Mouse (Mus musculus) limb, embryonic 10.5 days (tissue): ENCODE results near the gene Jak3. TPM values are rescaled to one million over a fixed set of nuclear protein-coding genes. Genes with fewer than 3 reads are reported as not detected.
A peak's percentile ranks its signal among the peaks of the same experiment; 100 is the strongest.

Experiments
- DNase-seq: peaks from one replicate; pipeline ENCODE4 v3.0.0-alpha.2; 2017; ENCODE audit warnings: low spot score
- H3K27ac ChIP-seq: fragments of 300-500 bp; sonication (generic); 2 replicates; pipeline ENCODE4 v1.5.1; 2016; ENCODE audit warnings: mild to moderate bottlenecking
- H3K27me3 ChIP-seq: fragments of 300-500 bp; sonication (generic); 2 replicates; pipeline ENCODE4 v1.6.1; 2016; ENCODE audit warnings: low read depth, mild to moderate bottlenecking; ENCODE audit not compliant: poor library complexity, severe bottlenecking
- H3K36me3 ChIP-seq: fragments of 300-500 bp; sonication (generic); 2 replicates; pipeline ENCODE4 v1.6.1; 2016; ENCODE audit warnings: mild to moderate bottlenecking, moderate library complexity
- H3K4me1 ChIP-seq: fragments of 300-500 bp; sonication (generic); 2 replicates; pipeline ENCODE4 v1.6.1; 2016
- H3K4me3 ChIP-seq: fragments of 300-500 bp; sonication (generic); 2 replicates; pipeline ENCODE4 v1.5.1; 2016; ENCODE audit warnings: mild to moderate bottlenecking, moderate library complexity
- H3K9me3 ChIP-seq: fragments of 300-500 bp; sonication (generic); replicated peaks from 2 replicates; pipeline ENCODE4 v1.6.1; 2016; ENCODE audit warnings: mild to moderate bottlenecking
- WGBS: fragments of 180-500 bp; shearing (Covaris S2); methylation state at CpG from one replicate; pipeline ENCODE4 v1.1.7; 2016; 5-methylcytosine and 5-hydroxymethylcytosine counted together
- polyA plus RNA-seq: library from polyadenylated mRNA; unstranded; fragments of >200 nt; fragmentation: Nextera tagmentation; extraction: Ambion mirVana; gene quantifications from 2 replicates; pipeline ENCODE4 v1.2.1, GENCODE M21; 2016

Gene Jak3
- polyA plus RNA-seq, 1 experiment from 2014 or later: 4.6 TPM

DNA sequence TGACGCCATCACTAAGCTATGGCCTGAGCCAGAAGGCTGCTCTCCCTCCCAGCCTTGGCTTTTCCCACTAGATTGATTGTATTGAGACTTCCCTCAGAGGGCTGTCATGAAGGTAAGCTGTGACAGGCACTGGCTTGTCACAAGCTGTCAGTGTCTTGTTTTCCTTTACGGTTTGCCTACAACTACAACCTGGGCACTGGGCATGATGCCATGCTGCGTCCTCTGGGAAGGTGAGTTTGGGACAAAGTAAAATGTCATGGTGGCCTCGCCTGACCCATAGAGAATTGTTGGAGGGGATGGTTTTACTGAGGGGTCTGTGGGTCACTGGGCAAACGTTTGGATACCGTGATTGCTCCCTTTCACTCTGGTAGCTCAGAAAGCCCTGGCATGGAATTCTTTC is 37.8 kb upstream of the Jak3 start:
- Histone ChIP-seq H3K9me3 (no peaks in the 10 kb centered on the region), H3K27me3 (peaks cover 55% of the 10 kb centered on the region), H3K4me3 (no peak overlapping the region), H3K27ac (no peak overlapping the region), H3K36me3 (no peaks in the 10 kb centered on the region), H3K4me1 (peaks cover 12% of the 10 kb centered on the region)
- 74% methylated on average over 6 of the region's 6 CpGs for WGBS
- DNase-seq: no peak

DNA sequence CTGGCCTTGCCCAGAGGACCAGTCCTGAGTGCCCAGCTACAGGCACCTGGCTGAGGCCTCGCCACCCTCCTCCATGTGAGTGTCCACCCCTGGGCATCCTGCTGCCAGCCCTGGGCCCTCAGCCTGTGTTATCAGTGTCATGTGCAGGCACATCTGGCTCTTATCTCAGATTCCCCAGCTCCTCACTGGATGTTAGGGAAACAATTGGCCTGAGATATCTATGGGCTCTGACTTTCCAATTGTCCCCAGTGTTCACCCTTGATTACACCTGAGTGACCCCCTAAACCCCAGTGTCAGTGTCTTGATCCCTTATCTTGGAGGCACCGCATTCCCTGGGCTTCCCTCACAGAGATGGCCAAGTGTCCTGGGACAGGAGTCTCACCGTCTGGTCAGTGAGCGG is 36.8 kb upstream of the Jak3 start:
- H3K9me3 ChIP-seq: no peaks in the 10 kb centered on the region
- peaks cover 4% of the 10 kb centered on the region for H3K4me1 ChIP-seq
- no peaks in the 10 kb centered on the region for H3K36me3 ChIP-seq
- H3K4me3 ChIP-seq: no peak overlapping the region
- no peak overlapping the region for H3K27ac ChIP-seq
- 89% methylated on average over 4 of the region's 4 CpGs for WGBS
- H3K27me3 ChIP-seq: peaks cover 45% of the 10 kb centered on the region
- no peak for DNase-seq

DNA sequence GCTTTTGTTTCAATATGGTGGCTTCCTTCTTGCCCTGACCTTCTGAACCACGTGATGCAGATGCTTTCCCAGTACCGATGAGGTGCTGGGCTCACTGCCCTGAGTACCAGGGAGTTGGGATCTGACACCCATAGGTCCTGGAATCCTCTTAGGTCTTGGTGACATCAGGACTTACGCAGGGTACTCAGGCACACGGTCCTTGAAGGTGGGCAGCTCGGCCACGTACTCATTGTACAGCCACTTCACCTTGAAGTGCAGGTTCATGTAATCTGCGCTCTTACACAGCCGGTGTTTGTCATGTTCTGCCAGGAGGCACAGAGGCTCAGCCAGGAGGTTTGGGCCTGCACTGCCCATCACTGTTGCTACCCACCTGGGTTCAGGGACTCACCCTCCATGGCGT is 30.6 kb upstream of the Jak3 start:
- Histone ChIP-seq H3K27ac (no peak overlapping the region), H3K4me3 (no peak overlapping the region), H3K36me3 (no peaks in the 10 kb centered on the region), H3K9me3 (no peaks in the 10 kb centered on the region), H3K27me3 (peaks cover 3% of the 10 kb centered on the region; the same call in 1 of the 2 replicates), H3K4me1 (no peaks in the 10 kb centered on the region)
- no peak for DNase-seq
- 85% methylated on average over 9 of the region's 9 CpGs for WGBS

DNA sequence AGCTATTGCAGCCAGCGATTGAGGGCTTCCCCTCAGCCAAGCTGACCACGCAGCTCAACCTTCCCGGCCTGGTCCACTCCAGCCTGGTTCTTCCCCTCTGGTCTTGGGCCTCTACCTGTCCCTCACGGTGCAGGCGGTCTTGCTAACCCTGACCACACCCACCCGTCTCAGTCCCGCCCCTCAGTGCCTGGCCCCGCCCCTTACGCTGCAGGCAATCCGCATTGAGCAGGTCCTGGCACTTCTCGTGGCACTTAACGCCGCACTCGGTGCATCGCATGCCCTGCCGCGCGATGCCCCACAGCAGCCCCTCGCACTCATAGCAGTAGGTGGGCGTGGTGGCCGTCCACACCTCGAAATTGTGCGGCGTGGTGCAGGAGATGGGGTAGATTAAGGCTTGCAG is 21.5 kb upstream of the Jak3 start:
- WGBS: 2% methylated on average over 24 of the region's 24 CpGs
- Histone ChIP-seq H3K27me3 (peaks cover 92% of the 10 kb centered on the region), H3K36me3 (no peaks in the 10 kb centered on the region), H3K4me3 (peak overlapping the region; percentile 39), H3K4me1 (peaks cover 12% of the 10 kb centered on the region), H3K9me3 (no peaks in the 10 kb centered on the region), H3K27ac (no peak overlapping the region)
- DNase-seq: peak; percentile 56

DNA sequence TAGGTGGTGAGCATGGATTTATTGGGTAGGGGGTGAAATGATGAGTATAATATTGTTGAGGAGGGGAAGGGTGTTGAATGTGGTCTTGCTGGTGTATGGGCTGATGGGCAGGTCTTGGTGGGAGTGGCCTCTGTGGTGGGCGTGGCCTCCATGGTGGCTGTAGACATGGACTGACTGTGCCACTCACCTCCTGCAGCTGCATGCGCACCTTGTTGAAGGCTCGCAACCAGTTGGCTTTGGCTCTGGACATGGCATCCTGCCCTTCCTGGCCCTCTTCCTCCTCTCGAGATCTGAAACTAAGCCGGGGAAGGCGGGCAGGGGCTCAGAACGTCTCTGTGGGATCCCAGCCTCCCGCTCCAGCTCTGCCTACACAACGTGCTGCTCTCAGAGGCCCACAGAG is 18.3 kb upstream of the Jak3 start:
- 20% methylated on average over 9 of the region's 9 CpGs for WGBS
- Histone ChIP-seq H3K9me3 (no peaks in the 10 kb centered on the region), H3K4me3 (no peak overlapping the region), H3K4me1 (peaks cover 16% of the 10 kb centered on the region), H3K36me3 (no peaks in the 10 kb centered on the region), H3K27me3 (peaks cover 100% of the 10 kb centered on the region), H3K27ac (no peak overlapping the region)
- no peak for DNase-seq

DNA sequence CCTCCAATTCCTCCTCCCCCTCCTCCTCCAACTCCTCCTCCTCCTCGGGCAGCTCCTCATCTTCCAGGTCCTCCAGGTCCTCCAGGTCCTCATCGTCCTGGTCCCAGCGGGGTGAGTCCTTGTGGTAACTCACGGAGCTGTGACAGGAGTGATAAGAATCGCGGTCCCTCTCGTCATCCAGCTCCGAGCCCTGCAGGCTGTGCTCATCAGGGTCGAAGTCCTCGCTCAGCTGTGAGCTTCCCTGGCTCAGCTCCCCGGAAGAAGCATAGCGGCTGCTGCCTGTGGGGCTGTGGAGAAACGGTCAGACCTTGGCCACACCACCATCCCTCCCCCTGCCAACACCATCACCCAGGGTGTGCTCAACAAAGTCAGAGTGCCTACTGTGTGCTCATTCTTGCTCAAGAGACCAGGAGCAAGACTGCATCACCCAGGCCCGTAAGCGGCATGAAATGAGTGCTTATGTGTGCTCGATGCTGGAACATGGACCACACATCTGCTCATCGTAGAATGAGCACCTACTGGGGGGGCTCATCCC is 17.5 kb upstream of the Jak3 start:
- Histone ChIP-seq H3K4me3 (no peak overlapping the region), H3K9me3 (no peaks in the 10 kb centered on the region)
- DNase-seq: no peak

DNA sequence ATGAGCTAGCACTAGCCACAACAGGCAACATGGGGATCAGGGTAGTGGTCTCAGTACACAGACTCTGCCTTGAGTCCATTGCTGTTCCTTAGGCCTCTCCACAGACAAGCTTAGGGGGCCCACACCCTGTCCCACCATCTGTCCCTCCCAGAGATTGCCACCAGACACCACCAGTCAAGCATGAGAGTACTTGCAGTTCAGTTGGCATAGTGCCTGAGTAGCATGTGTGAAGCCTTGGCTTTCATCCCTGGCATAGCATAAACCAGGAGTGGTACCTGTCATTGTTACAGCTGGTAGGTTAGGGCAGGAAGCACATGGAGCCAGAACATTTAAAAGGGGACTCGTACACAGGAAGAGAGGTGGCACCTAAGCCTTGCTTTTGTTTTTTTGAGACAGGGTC is 16.3 kb upstream of the Jak3 start:
- no peak for DNase-seq
- H3K9me3 ChIP-seq: no peaks in the 10 kb centered on the region
- 68% methylated on average over 1 of the region's 1 CpGs for WGBS
- H3K4me1 ChIP-seq: peaks cover 12% of the 10 kb centered on the region
- no peak overlapping the region for H3K27ac ChIP-seq
- no peak overlapping the region for H3K4me3 ChIP-seq
- peaks cover 100% of the 10 kb centered on the region for H3K27me3 ChIP-seq
- H3K36me3 ChIP-seq: no peaks in the 10 kb centered on the region

More for the DNA sequence above, 17.5 kb upstream of the Jak3 start:
- Histone ChIP-seq H3K27me3 (peaks cover 100% of the 10 kb centered on the region), H3K36me3 (no peaks in the 10 kb centered on the region), H3K27ac (no peak overlapping the region), H3K4me1 (peaks cover 16% of the 10 kb centered on the region)
- WGBS: 33% methylated on average over 17 of the region's 17 CpGs

DNA sequence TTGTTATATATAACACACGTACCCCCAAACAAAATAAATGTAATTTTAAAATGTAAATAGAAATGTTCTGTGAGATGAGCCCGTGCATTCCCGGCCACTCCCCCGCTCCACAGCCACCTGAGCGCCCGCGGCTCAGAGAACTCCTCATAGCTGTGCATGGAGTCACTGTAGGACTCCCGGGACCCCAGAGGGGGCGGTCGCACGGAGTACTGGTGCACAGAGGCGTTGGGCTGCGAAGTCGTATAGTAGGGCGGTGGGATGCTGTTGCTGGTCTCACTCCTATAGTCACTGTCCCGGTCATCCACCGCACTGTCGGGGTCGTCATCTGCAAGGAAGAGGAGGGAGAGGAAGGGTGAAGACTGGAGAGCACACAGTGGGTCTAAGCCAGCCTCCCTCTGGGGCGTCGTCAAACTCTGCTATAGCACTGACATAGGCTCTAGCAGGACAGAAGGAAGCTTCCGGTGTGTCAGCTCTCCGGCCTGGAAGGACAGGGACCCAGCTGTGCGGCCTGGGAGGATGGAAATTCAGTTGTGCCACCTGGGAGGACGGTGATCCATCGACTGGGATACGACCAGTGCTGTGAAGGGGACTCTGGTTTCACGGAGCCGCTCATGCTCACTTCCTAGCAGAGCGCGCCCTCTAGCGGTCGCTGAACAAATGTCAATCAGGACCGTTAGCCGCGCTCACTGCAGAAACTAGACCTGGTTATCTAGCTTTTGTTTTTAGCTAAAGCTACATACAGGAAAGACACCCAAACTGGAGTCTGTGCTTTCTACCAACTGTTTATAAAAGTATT is 15.6 kb upstream of the Jak3 start:
- WGBS: 8% methylated on average over 36 of the region's 36 CpGs

DNA sequence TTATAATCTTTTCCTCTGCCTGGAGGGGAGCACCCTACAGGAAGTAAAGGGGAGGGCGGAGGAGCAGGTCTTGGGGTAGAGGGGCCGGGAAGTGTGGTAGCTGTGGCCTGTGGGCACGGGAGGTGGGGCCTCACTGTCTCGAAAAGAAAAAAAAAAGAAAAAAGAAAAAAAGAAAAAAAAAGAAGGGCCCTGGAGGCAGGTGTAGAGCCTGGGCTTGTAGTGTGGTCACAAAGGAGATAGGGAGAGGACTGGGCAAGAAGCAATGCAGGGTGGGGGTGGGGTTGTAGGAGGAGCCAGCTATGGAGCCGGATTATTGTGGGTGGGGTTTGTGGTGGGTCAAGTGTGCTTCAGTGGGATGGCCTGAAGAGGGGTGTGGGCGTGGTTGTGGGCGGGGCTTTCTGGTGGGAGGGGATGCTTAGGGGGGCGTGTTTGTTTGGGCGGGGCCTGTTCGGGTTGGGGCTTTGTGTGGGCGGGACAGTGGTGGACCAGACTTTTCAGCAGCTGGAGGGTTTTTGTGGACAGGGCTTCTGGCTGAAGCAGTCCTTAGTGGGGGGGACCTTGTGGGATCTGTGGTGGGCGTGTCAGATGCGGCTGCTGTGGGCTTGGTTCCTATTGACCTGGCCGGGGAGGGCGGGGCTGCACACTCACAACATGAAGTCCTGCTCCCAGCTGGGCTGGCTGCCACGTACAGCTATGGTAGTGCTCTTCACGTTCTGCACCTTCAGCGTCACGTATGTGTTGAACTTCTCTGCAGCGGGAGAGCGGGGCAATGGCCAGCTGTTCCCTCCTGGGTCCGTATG is 10.6 kb upstream of the Jak3 start:
- 0 out of 2 replicates have a peak overlapping the region, but pooled peaks have one; percentile 6 for H3K27ac ChIP-seq
- 4% methylated on average over 22 of the region's 22 CpGs for WGBS
- H3K9me3 ChIP-seq: no peaks in the 10 kb centered on the region
- peaks cover 92% of the 10 kb centered on the region for H3K27me3 ChIP-seq
- peaks cover 50% of the 10 kb centered on the region for H3K4me1 ChIP-seq
- H3K36me3 ChIP-seq: no peaks in the 10 kb centered on the region
- DNase-seq: peak; percentile 92
- H3K4me3 ChIP-seq: peak overlapping the region; percentile 40

More for the DNA sequence above, 15.6 kb upstream of the Jak3 start:
- Histone ChIP-seq H3K27ac (no peak overlapping the region), H3K9me3 (no peaks in the 10 kb centered on the region), H3K36me3 (no peaks in the 10 kb centered on the region), H3K4me3 (no peak overlapping the region; the same call in 1 of the 2 replicates), H3K27me3 (peaks cover 98% of the 10 kb centered on the region), H3K4me1 (peaks cover 14% of the 10 kb centered on the region)
- DNase-seq: peak; percentile 94

DNA sequence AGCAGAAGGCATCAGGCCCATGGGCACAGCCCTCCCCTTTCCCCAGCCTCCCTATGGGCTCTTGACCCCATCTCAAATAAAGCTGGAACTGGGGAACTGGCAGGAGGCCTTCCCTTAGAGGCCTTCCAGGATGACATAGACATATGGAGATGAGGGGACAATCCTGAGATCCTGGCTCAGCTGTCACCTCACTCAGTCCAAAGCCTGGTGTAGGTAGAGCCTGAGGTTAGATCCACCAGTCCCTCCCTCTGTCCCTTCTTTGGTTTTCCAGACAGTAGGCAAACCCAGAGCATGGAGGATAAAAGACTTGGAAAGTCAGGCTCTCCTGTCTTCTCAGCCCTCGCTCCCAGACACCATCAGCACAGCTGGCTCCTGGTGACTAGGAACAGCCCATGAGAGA is 9.2 kb upstream of the Jak3 start:
- peaks cover 89% of the 10 kb centered on the region for H3K27me3 ChIP-seq

DNA sequence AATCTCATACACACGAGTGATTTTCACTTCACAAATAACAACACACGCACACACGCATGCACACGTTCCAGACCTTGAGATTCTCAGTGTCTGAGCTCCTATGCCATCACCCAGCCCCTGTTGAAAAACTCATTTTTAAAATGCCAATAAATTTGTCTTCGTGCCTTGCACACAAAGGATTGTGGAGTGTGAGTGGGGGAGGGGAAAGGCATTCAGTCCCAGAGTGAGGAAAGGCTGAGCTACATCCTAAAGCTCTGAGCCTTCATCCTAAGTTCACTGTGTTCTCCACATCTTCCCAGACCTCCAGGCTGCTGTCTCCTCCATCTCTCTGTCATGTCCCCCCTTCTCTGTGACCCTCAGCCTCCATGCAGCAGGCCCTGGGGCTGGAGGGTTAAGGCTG is 8.8 kb upstream of the Jak3 start:
- H3K36me3 ChIP-seq: no peaks in the 10 kb centered on the region
- peak overlapping the region; percentile 77 for H3K27ac ChIP-seq
- H3K4me1 ChIP-seq: peaks cover 66% of the 10 kb centered on the region
- peaks cover 89% of the 10 kb centered on the region for H3K27me3 ChIP-seq
- no peak overlapping the region for H3K4me3 ChIP-seq
- no peaks in the 10 kb centered on the region for H3K9me3 ChIP-seq
- 53% methylated on average over 5 of the region's 5 CpGs for WGBS
- peak; percentile 30 for DNase-seq

More for the DNA sequence above, 9.2 kb upstream of the Jak3 start:
- no peaks in the 10 kb centered on the region for H3K36me3 ChIP-seq
- no peak overlapping the region for H3K27ac ChIP-seq
- no peak for DNase-seq
- H3K9me3 ChIP-seq: no peaks in the 10 kb centered on the region
- H3K4me3 ChIP-seq: no peak overlapping the region
- WGBS: 33% methylated on average over 1 of the region's 1 CpGs
- peaks cover 62% of the 10 kb centered on the region for H3K4me1 ChIP-seq

DNA sequence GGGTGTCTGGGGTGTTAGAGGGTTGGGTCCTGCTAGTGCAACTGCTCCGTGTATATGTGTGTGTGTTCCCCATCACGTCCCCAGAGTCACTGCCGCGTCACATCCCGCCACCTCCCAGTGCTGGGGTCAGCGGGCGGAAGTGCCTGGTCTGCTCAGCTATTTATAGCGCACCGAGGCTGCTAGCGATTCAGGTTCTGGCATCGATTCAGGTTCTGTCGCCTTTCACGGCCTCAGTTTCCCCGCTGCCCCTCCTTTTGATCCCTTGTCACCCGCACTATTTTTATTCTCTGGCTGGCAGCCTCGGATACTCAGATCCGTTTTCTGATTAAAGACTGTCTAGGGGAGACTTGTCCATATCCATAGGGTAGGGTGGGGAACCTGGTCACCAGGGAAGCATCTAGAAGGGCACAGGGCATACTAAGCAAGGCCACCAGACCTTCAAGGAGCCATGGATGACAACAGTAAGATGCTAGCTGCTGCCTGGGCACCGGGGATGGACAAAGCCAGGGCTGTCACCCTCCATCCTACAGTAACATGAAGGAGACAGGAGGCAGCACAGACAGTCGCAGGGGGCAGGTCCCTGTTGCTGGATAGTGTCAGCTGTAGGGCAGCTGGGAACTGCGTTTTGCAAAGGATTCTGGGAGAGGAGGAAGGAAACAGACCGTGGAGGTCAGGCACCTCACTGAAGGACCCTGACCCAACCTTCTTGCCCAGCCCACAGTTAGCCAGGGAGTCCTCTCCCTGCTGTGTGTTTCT is 7.7 kb upstream of the Jak3 start:
- no peaks in the 10 kb centered on the region for H3K9me3 ChIP-seq
- no peaks in the 10 kb centered on the region for H3K36me3 ChIP-seq
- H3K27me3 ChIP-seq: peaks cover 89% of the 10 kb centered on the region
- WGBS: 3% methylated on average over 21 of the region's 21 CpGs
- H3K4me3 ChIP-seq: peak overlapping the region; percentile 25
- DNase-seq: no peak
- H3K4me1 ChIP-seq: peaks cover 66% of the 10 kb centered on the region
- peak overlapping the region; percentile 77 for H3K27ac ChIP-seq
